Mouse (Mus musculus) ovary, adult 18-20 months (tissue): ENCODE measurements around the gene 0610037L13Rik.

Source experiments
- DNase-seq: peaks from one replicate; pipeline ENCODE4 v3.0.0; 2022; ENCODE audit warnings: low spot score, mixed read lengths

0610037L13Rik gene

DNA sequence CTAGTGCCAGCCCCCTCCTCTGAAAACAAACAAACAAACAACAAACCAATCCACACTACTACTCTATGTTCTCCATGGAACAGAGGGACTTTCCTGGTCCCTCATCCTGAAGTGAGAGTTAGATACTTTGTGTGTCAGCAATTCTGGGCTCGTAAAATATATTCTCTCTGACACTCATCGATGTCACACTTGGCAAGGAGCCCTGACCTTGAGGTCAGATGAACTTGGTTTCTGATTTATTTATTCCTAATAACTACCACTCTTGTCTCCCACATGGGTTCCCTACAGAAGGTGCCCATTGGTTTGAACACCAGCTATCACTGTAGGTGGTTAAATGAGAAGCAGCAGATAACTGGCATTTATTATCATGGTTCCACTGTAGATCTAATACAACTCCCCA is 30.7 kb downstream of the 0610037L13Rik start:
- no peak for DNase-seq

DNA sequence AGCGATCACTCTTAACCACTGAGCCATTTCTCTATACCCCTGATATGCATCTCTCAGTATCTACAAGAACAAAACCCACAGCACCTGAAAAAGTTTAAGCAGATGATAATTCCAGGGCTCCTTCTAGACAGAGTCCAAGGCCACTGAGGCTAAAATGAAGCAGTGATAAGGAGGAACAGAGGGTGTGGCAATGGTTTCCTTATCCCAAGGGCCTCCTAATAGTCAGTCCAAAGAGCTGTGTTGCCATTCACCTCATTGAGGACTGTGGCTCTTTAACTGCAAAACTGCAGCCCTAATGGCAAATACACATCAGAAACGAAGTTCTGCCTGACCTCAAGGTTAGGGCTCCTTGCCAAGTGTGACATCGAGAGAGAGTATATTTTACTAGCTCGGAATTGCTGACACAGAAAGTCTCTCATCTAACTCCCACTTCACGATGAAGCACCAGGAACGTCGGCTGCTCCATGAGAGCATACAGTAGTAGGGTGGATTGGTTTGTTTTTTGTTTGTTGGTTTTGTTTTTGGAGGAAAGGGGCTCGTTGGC is 31.6 kb downstream of the 0610037L13Rik start:
- DNase-seq: no peak

DNA sequence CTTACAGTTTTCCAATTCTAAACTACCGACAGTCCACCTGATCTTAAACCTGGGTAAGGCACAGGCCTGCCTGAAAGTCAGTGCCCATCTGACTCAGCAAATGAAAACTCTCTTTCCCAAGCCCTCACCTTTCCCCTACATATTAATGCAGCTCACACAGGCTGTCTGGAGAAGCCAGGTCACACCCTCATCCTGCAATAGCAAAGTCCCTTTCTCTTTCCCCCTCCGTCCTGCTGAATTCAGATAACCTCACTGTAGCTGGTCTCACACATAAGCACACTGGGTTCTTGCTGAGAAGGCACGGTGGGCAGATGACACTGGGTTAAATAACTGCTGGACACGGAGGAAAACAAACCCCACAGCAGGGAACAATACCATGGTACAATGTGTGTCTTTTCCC is 32.3 kb downstream of the 0610037L13Rik start:
- DNase-seq: no peak

DNA sequence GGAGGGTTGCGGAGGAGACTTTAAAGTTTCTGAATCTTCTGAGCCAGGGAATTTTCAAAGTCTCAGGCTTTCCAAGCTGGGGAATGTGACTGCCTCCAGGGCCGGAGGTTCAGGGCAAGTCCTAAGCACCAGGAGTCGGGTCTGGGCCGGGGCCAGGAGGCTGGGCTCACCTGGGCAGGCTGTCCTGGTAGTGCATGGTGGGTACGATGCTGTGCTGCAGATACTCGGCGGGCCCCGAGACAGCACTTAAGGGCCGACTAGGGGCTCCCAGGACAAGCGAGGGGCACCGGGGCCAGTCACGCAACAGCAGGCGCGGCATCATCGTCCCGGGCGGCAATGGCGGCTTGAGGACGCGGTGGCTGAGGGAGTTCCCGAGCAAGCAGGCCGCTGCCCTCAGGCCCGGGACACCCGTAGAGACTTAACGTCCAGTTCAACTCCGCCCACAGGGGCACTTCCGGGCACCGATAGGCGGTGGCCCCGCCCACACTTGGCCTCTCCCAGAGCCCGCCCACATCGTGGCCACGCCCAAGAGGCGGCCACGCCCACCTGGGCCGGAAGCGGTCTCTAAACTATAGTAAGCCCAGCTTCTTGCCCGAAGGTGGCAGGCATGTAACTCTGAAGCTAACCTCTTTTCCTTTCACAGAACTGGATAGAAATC is 33.7 kb downstream of the 0610037L13Rik start, which contains the start of gene Cpt2:
Cpt2 (minus strand) TSS at position 466 of the 658 bp plus-strand sequence.
- DNase-seq: peak; percentile 92

DNA sequence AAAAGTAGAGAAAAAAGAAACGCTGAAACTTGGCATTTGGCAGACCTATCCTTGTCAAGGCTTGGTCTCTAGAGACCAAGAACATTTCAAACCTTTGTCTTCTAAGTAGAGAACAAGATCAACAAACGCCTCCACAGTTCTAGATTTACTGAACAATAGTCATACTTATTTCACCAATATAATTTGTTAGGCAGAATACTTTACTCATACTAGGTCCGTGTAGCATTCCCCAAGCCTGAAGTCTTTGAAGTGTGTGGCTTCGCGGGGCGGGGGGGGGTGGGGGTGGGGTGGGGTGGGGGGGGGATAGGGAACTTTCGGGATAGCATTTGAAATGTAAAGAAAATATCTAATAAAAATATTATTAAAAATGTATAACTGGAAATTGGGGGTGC is 34.2 kb downstream of the 0610037L13Rik start:
- no peak for DNase-seq

DNA sequence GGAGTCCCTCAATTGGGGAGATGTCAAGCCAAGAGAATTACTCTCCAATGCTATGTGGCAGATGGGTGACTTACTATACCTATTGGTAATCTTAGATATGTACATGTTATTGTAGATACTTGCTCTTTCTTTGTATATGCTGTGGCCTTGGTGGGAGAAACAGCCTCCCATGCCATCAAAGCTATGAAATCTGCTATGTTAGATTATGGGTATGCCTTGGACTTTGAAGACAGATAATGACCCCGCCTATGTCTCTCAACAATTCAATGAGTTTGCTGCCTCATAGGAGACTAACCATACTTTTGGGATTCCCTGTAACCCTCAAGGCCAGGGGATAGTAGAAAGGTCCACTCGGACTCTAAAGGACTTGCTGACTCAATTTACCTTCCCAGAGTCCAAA is 38.7 kb downstream of the 0610037L13Rik start:
- DNase-seq: no peak

DNA sequence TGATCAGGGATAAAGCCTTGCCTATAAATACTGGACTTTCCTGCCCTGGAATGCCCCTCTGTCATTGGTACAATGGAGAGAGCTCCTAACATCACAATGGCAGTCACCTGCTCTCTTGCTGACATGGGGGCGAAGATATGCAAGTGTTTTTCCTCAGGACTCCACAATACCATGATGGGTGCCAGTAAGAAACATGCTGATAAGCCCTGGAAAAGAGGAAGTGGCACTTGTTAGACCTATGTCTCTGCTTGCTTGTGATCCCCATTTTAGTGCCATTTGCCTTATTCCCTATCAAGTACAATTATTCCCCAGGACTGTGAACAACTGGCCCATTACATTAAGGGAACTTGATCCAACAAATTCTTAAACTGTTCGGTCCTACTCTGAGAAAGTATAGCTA is 39.1 kb downstream of the 0610037L13Rik start:
- no peak for DNase-seq

DNA sequence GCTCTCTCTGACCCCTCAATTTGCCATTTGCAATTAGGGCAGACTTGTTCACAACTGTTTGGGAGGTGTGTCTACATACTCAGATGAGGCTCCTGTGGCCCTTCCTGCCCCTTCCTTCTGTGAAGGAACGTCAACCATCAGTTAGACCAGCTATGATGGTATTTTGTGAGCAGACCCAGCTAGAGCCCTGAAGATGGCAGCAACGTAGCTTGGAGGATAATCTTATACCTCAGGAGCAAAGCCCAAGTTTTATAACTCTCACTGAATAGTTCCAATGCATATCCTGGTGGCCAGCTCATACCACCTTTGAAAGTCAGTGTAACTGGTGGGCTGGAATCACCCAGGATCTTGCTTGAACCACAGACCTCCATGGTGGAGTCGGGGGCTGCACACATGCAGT is 41.8 kb downstream of the 0610037L13Rik start:
- DNase-seq: no peak

DNA sequence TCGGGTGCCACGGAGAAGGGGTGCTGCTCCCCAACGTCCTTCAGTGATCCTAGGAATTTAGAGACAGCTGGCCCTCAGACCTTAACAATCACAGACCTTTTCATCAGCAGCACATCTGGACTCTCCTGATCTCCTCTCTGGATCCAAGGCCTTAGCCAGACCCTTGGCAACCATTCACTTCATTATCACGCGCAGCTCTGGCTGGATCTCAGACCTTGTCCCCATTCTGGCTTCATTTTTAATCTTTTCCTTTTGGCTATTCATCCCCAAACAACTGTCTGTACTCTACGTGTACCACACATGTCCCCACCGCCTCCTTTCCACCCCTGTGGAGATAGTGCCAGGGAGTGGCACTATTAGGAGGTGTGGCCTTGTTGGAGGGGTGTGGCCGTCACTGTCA is 43.6 kb downstream of the 0610037L13Rik start:
- peak; percentile 38 for DNase-seq

DNA sequence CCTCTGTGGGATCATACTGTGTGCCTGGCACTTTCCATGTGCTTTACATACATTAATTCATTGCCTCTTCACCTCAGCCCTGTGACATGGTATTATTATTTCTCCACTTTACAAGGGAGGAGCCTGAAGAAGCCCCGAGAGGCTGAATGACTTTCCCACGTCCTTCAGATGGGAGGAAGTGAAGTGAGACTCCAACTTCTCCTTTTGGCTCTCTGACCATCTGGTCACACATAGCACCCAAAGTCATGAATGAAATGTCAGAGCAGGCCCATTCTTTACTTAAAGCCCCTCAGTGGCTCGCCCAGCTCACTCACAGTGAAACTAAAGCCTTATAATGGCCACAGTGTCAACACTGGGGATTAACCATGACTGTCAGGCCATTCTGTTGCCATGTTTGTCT is 45.6 kb downstream of the 0610037L13Rik start:
- DNase-seq: no peak

DNA sequence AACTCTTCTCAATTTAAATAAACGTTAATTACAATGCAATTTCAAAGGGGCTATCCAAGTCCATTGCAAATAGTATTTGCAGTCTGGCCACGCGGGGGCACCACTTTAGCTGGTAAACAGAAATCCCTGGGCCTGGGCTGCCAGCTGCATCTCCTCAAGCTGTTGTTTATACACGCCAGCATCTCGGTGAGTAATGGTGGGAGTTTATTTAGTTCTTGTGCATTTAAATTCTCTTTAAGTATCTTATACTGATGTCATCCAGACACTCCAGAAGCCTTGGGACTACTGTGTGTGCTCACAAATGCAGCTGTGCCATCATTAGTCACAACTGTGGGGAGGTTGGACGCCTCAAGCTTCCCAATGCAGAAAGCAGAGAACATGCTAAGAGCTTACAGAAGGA is 47.7 kb downstream of the 0610037L13Rik start:
- peak; percentile 39 for DNase-seq

DNA sequence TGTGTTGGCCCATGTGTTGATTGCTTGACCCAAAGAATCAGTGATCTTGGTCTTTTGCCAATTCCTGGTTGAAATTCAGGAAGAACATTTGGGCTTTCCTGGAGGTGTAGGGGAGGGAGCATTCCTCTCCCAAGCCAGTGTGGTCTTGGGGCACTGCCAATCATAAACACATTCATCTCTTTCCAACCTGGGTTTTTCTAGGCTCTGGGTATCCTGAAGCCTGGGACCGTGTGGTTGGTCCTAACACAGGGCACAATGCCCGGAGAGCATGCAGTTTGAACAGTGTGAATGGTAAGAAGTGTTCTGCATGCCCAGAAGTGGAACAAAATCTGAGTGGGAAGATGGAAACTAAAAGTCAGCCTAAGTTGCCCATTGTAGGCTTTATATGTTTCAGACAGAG is 48.5 kb downstream of the 0610037L13Rik start:
- DNase-seq: no peak

DNA sequence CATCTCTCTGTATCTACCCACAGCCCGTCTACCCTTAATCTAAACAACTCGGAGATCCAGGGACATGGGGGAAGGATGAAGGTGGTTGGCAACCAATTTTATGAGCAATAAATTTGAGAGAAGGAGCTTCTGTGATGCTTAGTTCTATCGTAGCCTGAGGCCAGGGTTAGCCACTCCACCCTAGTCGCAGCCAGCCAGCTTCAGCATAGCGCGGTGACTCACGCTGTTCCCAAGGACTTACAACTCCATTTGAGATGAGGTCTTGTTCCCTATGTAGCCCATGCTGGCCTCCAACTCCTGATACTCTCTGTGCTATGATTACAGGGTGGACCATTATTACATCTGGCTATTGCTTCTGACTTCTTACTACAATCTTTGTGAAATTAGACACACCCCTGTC is 53.1 kb downstream of the 0610037L13Rik start:
- DNase-seq: no peak

DNA sequence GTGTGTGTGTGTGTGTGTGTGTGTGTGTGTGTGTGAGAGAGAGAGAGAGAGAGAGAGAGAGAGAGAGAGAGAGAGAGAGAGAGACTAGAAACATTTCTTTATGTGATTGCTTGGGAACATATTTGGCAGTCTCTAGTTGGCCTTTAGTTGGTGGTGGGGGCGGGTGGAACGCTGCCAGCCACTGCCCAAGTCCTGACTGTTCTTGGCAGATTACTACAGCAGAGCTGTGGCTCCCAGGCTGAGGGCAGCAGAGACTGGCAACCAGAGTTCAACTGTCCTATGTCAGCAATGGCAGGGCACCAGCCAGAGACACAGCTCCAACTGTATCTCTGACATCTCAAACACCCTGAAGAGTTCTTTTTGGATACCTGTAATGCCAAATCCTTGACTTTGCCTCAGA is 54.5 kb downstream of the 0610037L13Rik start:
- no peak for DNase-seq
